Mouse (Mus musculus): ENCODE results near the gene Fezf2. TPM values are rescaled to one million over a fixed set of nuclear protein-coding genes. Genes with fewer than 3 reads are reported as not detected.

Fezf2 gene
- polyA plus RNA-seq, 2 experiments, result not detected

GRCm38 (mm10) chr14:12334925-12335324, 13.1 kb downstream of the Fezf2 start:
- Histone ChIP-seq H3K27ac (no peak overlapping the region), H3K4me1 (replicated peaks; ENCODE audit: control insufficient read depth in 2 of 2, insufficient read depth in 2 of 2, low read length in 1 of 2) (no peaks in the 10 kb centered on the region), H3K27me3 (ENCODE audit: control insufficient read depth, insufficient read depth, low read length) (peaks cover 29% of the 10 kb centered on the region), H3K4me2 (ENCODE audit: low read depth) (no peak overlapping the region), H3K36me3 (replicated peaks; ENCODE audit: control insufficient read depth, insufficient read depth, low read depth) (no peaks in the 10 kb centered on the region), H3K9ac (replicated peaks) (no peak overlapping the region), H3K4me3 (ENCODE audit: insufficient read depth in 1 of 2, low read depth in 2 of 2, low read length in 2 of 2) (no peak overlapping the region), H3K9me3 (ENCODE audit: control insufficient read depth, low read length) (no peaks in the 10 kb centered on the region)
- DNase-seq (ENCODE audit: low read depth in 3 of 3, low spot score in 3 of 3) (no peak), ATAC-seq (ENCODE audit: insufficient read depth) (no peak)
- WGBS (ENCODE audit: insufficient replicate concordance), result 31% methylated on average over 7 of the region's 7 CpGs
- TF ChIP-seq EP300 (IDR thresholded peaks at IDR 0.05; ENCODE audit: low read depth) (no peak), CTCF (IDR thresholded peaks at IDR 0.05; ENCODE audit: low read depth) (no peak)

- 57% methylated on average over 7 of the region's 7 CpGs for WGBS (ENCODE audit: insufficient replicate concordance)
- no peak overlapping the region for H3K27ac ChIP-seq
- H3K27me3 ChIP-seq (ENCODE audit: control insufficient read depth, insufficient read depth, low read length), result peaks cover 17% of the 10 kb centered on the region
- H3K9me3 ChIP-seq (ENCODE audit: control insufficient read depth, low read length), result no peaks in the 10 kb centered on the region
- ATAC-seq (ENCODE audit: insufficient read depth) (no peak), DNase-seq (ENCODE audit: low read depth in 3 of 3, low spot score in 3 of 3) (no peak)
- no peak overlapping the region for H3K9ac ChIP-seq (replicated peaks)
- TF ChIP-seq CTCF (IDR thresholded peaks at IDR 0.05; ENCODE audit: low read depth), result no peak
- no peak for TF ChIP-seq EP300 (IDR thresholded peaks at IDR 0.05; ENCODE audit: low read depth)
- H3K36me3 ChIP-seq (replicated peaks; ENCODE audit: control insufficient read depth, insufficient read depth, low read depth), result no peaks in the 10 kb centered on the region
- no peaks in the 10 kb centered on the region for H3K4me1 ChIP-seq (replicated peaks; ENCODE audit: control insufficient read depth in 2 of 2, insufficient read depth in 2 of 2, low read length in 1 of 2)
- H3K4me3 ChIP-seq (ENCODE audit: insufficient read depth in 1 of 2, low read depth in 2 of 2, low read length in 2 of 2), result no peak overlapping the region
- H3K4me2 ChIP-seq (ENCODE audit: low read depth), result no peak overlapping the region
Observed at GRCm38 (mm10) chr14:12333622-12334021, 14.4 kb downstream of the Fezf2 start.

- DNase-seq (ENCODE audit: low read depth in 3 of 3, low spot score in 3 of 3) (no peak), ATAC-seq (ENCODE audit: insufficient read depth) (no peak)
- Histone ChIP-seq H3K9ac (replicated peaks) (no peak overlapping the region), H3K4me1 (replicated peaks; ENCODE audit: control insufficient read depth in 2 of 2, insufficient read depth in 2 of 2, low read length in 1 of 2) (peaks cover 0 to 3% of the 10 kb centered on the region in 2 experiments; a peak in 2 of 4 replicates), H3K27ac (no peak overlapping the region), H3K9me3 (ENCODE audit: control insufficient read depth, low read length) (no peaks in the 10 kb centered on the region), H3K4me2 (ENCODE audit: low read depth) (no peak overlapping the region), H3K4me3 (ENCODE audit: insufficient read depth in 1 of 2, low read depth in 2 of 2, low read length in 2 of 2) (no peak overlapping the region), H3K27me3 (ENCODE audit: control insufficient read depth, insufficient read depth, low read length) (no peaks in the 10 kb centered on the region), H3K36me3 (replicated peaks; ENCODE audit: control insufficient read depth, insufficient read depth, low read depth) (no peaks in the 10 kb centered on the region; the same call in 1 of the 2 replicates)
- no peak for TF ChIP-seq CTCF (IDR thresholded peaks at IDR 0.05; ENCODE audit: low read depth)
- no peak for TF ChIP-seq EP300 (IDR thresholded peaks at IDR 0.05; ENCODE audit: low read depth)
- WGBS (ENCODE audit: insufficient replicate concordance), result 68% methylated on average over 2 of the region's 2 CpGs
Observed at GRCm38 (mm10) chr14:12303106-12303505, 44.9 kb downstream of the Fezf2 start.

GRCm38 (mm10) chr14:12300677-12301076, 47.3 kb downstream of the Fezf2 start:
- DNase-seq (ENCODE audit: low read depth in 3 of 3, low spot score in 3 of 3) (no peak), ATAC-seq (ENCODE audit: insufficient read depth) (no peak)

GRCm38 (mm10) chr14:12300275-12300674, 47.7 kb downstream of the Fezf2 start:
- Histone ChIP-seq H3K4me1 (replicated peaks; ENCODE audit: control insufficient read depth in 2 of 2, insufficient read depth in 2 of 2, low read length in 1 of 2) (no peaks in the 10 kb centered on the region), H3K27ac (no peak overlapping the region), H3K36me3 (replicated peaks; ENCODE audit: control insufficient read depth, insufficient read depth, low read depth) (no peaks in the 10 kb centered on the region; the same call in 1 of the 2 replicates), H3K27me3 (ENCODE audit: control insufficient read depth, insufficient read depth, low read length) (no peaks in the 10 kb centered on the region), H3K4me2 (ENCODE audit: low read depth) (no peak overlapping the region), H3K9me3 (ENCODE audit: control insufficient read depth, low read length) (no peaks in the 10 kb centered on the region), H3K9ac (replicated peaks) (no peak overlapping the region), H3K4me3 (ENCODE audit: insufficient read depth in 1 of 2, low read depth in 2 of 2, low read length in 2 of 2) (no peak overlapping the region)
- no peak for DNase-seq (ENCODE audit: low read depth in 3 of 3, low spot score in 3 of 3)
- TF ChIP-seq EP300 (IDR thresholded peaks at IDR 0.05; ENCODE audit: low read depth), result no peak
- TF ChIP-seq CTCF (IDR thresholded peaks at IDR 0.05; ENCODE audit: low read depth), result no peak
- 77% methylated on average over 4 of the region's 4 CpGs for WGBS (ENCODE audit: insufficient replicate concordance)
- no peak for ATAC-seq (ENCODE audit: insufficient read depth)

More at GRCm38 (mm10) chr14:12300677-12301076, 47.3 kb downstream of the Fezf2 start:
- no peak for TF ChIP-seq CTCF (IDR thresholded peaks at IDR 0.05; ENCODE audit: low read depth)
- TF ChIP-seq EP300 (IDR thresholded peaks at IDR 0.05; ENCODE audit: low read depth), result no peak
- no peak overlapping the region for H3K4me2 ChIP-seq (ENCODE audit: low read depth)
- H3K4me1 ChIP-seq (replicated peaks; ENCODE audit: control insufficient read depth in 2 of 2, insufficient read depth in 2 of 2, low read length in 1 of 2), result no peaks in the 10 kb centered on the region
- H3K9me3 ChIP-seq (ENCODE audit: control insufficient read depth, low read length), result no peaks in the 10 kb centered on the region
- H3K4me3 ChIP-seq (ENCODE audit: insufficient read depth in 1 of 2, low read depth in 2 of 2, low read length in 2 of 2), result no peak overlapping the region
- no peaks in the 10 kb centered on the region; the same call in 1 of the 2 replicates for H3K36me3 ChIP-seq (replicated peaks; ENCODE audit: control insufficient read depth, insufficient read depth, low read depth)
- H3K27ac ChIP-seq, result no peak overlapping the region
- H3K9ac ChIP-seq (replicated peaks), result no peak overlapping the region
- WGBS (ENCODE audit: insufficient replicate concordance), result 61% methylated on average over 3 of the region's 3 CpGs
- H3K27me3 ChIP-seq (ENCODE audit: control insufficient read depth, insufficient read depth, low read length), result no peaks in the 10 kb centered on the region
